Mouse (Mus musculus) MEL (cell line): ENCODE measurements at regions not wholly inside any gene's neighbourhood (a gene's known extent, or its start where the extent isn't known, plus 50 kb on each side); places are given as distances from the start of the nearest gene placed in this dataset.

Source experiments
- CTCF ChIP-seq, 3 experiments: IDR thresholded peaks in 2 of 3; conservative IDR thresholded peaks in 1 of 3; 2 replicates each; pipeline ENCODE4 v1.5.1; 2011 to 2012; ENCODE audit warnings: low read length in 3 of 3, low read depth in 2 of 3, mild to moderate bottlenecking in 2 of 3, improper control_type of control experiment in 1 of 3, inconsistent platforms in 1 of 3, mixed read lengths in 1 of 3, moderate library complexity in 1 of 3; ENCODE audit not compliant: control insufficient read depth in 1 of 3, insufficient read depth in 1 of 3, poor library complexity in 1 of 3, severe bottlenecking in 1 of 3
- EP300 ChIP-seq, 2 experiments: IDR thresholded peaks; 2 replicates each; pipeline ENCODE4 v1.6.1; 2011; ENCODE audit warnings: improper control_type of control experiment in 2 of 2, low read length in 2 of 2, low read depth in 1 of 2, mild to moderate bottlenecking in 1 of 2
- NELFE ChIP-seq: IDR thresholded peaks from 2 replicates; pipeline ENCODE4 v1.6.1; 2011; ENCODE audit warnings: low read depth, low read length, improper control_type of control experiment
- POLR2A ChIP-seq, 2 experiments: IDR thresholded peaks; 2 replicates each; pipeline ENCODE4 v1.6.1; 2011 to 2012; ENCODE audit warnings: low read length in 2 of 2, mild to moderate bottlenecking in 2 of 2, control low read depth in 1 of 2, improper control_type of control experiment in 1 of 2, low read depth in 1 of 2, moderate library complexity in 1 of 2; ENCODE audit not compliant: control insufficient read depth in 1 of 2, insufficient read depth in 1 of 2, poor library complexity in 1 of 2
- TCF12 ChIP-seq: IDR thresholded peaks from 2 replicates; pipeline ENCODE4 v1.6.1; 2014; ENCODE audit warnings: low read depth, mild to moderate bottlenecking, inconsistent platforms, low read length, improper control_type of control experiment, moderate library complexity
- ZNF384 ChIP-seq: IDR thresholded peaks from 2 replicates; pipeline ENCODE4 v1.6.1; 2012; ENCODE audit warnings: low read depth, mild to moderate bottlenecking, inconsistent platforms, low read length, improper control_type of control experiment

GRCm38 (mm10) chr3:78236920-78237319 lies 1049.4 kb downstream of the Rapgef2 start:
- TF ChIP-seq EP300 (IDR thresholded peaks at IDR 0.05; ENCODE audit: low read depth in 1 of 2, low read length in 2 of 2) (no peak), NELFE (no peak), CTCF (IDR thresholded peaks at IDR 0.05 in 2 of 3, conservative IDR thresholded peaks at IDR 0.05 in 1 of 3; ENCODE audit: control insufficient read depth in 1 of 3, insufficient read depth in 1 of 3, low read depth in 2 of 3, low read length in 3 of 3, poor library complexity in 1 of 3, severe bottlenecking in 1 of 3) (no peak), ZNF384 (no peak), TCF12 (no peak), POLR2A (IDR thresholded peaks at IDR 0.05; ENCODE audit: control insufficient read depth in 1 of 2, insufficient read depth in 1 of 2, low read depth in 1 of 2, low read length in 2 of 2, poor library complexity in 1 of 2) (no peak)
